Mouse (Mus musculus) lung, adult 2 months (tissue): Measurements from ENCODE around the gene Cmbl. TPM values are rescaled to one million over a fixed set of nuclear protein-coding genes. Genes with fewer than 3 reads are reported as not detected.

Experiments
- DNase-seq: peaks from one replicate; pipeline ENCODE4 v3.0.0; 2022
- H3K4me1 ChIP-seq: fragments of 200-500 bp; 2 replicates; pipeline ENCODE4 v1.6.1; 2011; ENCODE audit warnings: low read length; ENCODE audit not compliant: control insufficient read depth, insufficient read depth
- H3K4me3 ChIP-seq: fragments of 200-500 bp; replicated peaks from 2 replicates; pipeline ENCODE3; 2011; ENCODE audit warnings: low read depth, mild to moderate bottlenecking, control low read depth, low read length; ENCODE audit errors: extremely low read depth
- CTCF ChIP-seq: fragments of 200-500 bp; IDR thresholded peaks from 2 replicates; pipeline ENCODE4 v1.5.1; 2011; ENCODE audit warnings: mild to moderate bottlenecking, low read length, control low read depth; ENCODE audit not compliant: insufficient read depth
- POLR2A ChIP-seq: fragments of 200-500 bp; IDR thresholded peaks from 2 replicates; pipeline ENCODE4 v1.6.1; 2011; ENCODE audit warnings: low read depth, mild to moderate bottlenecking, control low read depth, low read length, borderline replicate concordance; ENCODE audit errors: extremely low read depth
- WGBS: fragments of 180-500 bp; shearing (Covaris S2); methylation state at CpG from one replicate; pipeline ENCODE4 v1.1.7; 2018; 5-methylcytosine and 5-hydroxymethylcytosine counted together
- polyA plus RNA-seq: library from polyadenylated mRNA; depleted of rRNA; stranded (reverse); fragments of >200 nt; gene quantifications from 2 replicates; pipeline ENCODE4 v1.2.3, GENCODE M21; 2012; rRNA removed

Cmbl gene
- polyA plus RNA-seq: 20.6 and 34.1 TPM in 2 replicates

- WGBS: 68% methylated on average over 5 of the region's 5 CpGs
- no peak for DNase-seq
- H3K4me1 ChIP-seq: peaks cover 6% of the 10 kb centered on the region; the same call in 1 of the 2 replicates
- TF ChIP-seq CTCF (no peak), POLR2A (no peak)
- no peak within 1 kb of the TSS for H3K4me3 ChIP-seq
Observed at GRCm38 (mm10) chr15:31565184-31565583, at the start of gene Cmbl. Gene Cmbl, plus strand, starts transcription at chr15:31565389.

GRCm38 (mm10) chr15:31517186-31517585, 48.0 kb upstream of the Cmbl start:
- TF ChIP-seq POLR2A (no peak), CTCF (no peak)
- no peak for DNase-seq
- H3K4me1 ChIP-seq: peaks cover 16% of the 10 kb centered on the region; the same call in 1 of the 2 replicates
- 57% methylated on average over 1 of the region's 1 CpGs for WGBS
- no peak overlapping the region for H3K4me3 ChIP-seq

DNA sequence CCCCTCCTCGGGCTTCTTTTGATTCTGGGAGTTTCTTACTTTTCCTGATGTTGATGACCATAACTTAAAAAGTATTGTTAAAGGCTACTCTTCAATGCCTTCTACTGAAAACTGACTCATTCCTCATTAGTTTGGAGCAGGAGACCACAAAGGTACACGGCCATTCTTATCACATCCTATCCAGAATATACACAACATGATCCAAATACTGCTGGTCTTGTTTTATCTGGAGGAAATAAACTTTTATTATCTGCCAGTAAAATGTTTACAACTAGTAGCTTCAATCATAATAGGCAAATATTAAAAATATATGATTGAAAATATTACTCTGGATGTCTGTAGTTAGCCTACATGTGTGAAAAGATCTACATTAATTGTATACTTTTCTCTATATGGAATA, 46.8 kb upstream of the Cmbl start:
- WGBS: 45% methylated on average over 2 of the region's 2 CpGs
- Histone ChIP-seq H3K4me1 (peaks cover 16% of the 10 kb centered on the region), H3K4me3 (no peak overlapping the region)
- TF ChIP-seq POLR2A (no peak), CTCF (no peak)
- DNase-seq: no peak

DNA sequence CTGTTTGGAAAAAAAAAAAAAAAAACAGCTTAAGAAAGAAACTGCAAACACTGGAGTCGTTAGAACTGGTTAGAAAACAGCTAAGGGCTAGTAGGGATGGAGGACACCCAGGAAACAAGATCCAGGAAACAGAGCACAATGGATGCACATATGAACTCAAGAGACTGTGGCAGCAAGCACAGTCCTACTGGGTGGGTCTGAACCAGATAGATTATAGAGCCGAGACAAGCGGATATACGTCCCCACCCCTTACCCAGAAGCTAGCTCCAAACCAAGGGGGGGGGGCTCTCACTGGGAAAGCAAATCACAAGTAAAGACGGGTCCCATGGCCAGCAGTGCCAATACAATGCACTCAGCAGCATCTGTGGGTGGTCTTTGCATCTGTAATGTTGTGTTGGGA, 46.2 kb upstream of the Cmbl start:
- WGBS: 50% methylated on average over 5 of the region's 5 CpGs
- H3K4me3 ChIP-seq: no peak overlapping the region
- H3K4me1 ChIP-seq: peaks cover 16% of the 10 kb centered on the region
- no peak for DNase-seq
- TF ChIP-seq CTCF: no peak
- TF ChIP-seq POLR2A: no peak

DNA sequence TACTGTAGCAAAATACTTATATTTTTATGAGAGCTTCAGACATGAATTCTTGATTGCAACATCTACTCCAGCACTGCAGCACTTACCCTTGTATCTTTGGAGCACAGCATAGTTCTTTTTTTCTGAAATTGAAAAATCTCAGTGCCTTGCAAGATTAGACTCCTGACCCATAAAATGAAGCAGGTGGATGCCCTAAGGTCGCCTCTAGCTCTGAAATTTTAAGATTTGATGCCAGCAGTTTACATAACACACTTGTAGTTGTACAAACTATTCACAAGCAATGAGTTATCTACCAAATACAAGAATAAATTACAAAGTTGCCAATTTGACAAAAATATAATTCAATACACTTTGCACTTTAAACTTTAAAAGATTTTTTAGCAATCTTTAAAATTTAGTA, 38.7 kb upstream of the Cmbl start:
- TF ChIP-seq POLR2A (no peak), CTCF (no peak)
- no peak for DNase-seq
- 78% methylated on average over 1 of the region's 1 CpGs for WGBS
- H3K4me1 ChIP-seq: peaks cover 9% of the 10 kb centered on the region
- H3K4me3 ChIP-seq: no peak overlapping the region

GRCm38 (mm10) chr15:31528477-31528876, 36.7 kb upstream of the Cmbl start:
- no peak for DNase-seq
- H3K4me1 ChIP-seq: peaks cover 9% of the 10 kb centered on the region
- no peak for TF ChIP-seq CTCF
- no peak for TF ChIP-seq POLR2A
- WGBS: 58% methylated on average over 4 of the region's 4 CpGs
- no peak overlapping the region for H3K4me3 ChIP-seq

DNA sequence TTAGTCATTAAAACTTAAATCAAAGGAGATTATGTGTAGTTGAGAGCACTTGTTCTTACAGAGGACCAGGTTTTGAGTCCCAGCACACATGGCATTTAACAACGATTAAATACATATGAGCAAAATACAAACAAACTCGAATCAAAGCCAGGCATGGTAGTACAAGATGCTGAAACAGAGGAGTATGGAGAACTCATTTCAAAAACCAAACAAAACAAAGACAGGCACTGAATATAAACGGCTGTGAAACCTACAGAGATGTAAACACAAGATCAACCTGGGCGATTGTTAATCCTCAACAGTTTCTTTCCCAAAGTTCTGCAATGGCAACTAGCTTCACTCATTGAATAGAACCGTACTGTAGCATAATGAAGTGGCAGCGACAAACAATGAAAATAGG, 36.1 kb upstream of the Cmbl start:
- H3K4me3 ChIP-seq: no peak overlapping the region
- no peak for TF ChIP-seq CTCF
- H3K4me1 ChIP-seq: peaks cover 5% of the 10 kb centered on the region
- no peak for DNase-seq
- 12% methylated on average over 6 of the region's 6 CpGs for WGBS

DNA sequence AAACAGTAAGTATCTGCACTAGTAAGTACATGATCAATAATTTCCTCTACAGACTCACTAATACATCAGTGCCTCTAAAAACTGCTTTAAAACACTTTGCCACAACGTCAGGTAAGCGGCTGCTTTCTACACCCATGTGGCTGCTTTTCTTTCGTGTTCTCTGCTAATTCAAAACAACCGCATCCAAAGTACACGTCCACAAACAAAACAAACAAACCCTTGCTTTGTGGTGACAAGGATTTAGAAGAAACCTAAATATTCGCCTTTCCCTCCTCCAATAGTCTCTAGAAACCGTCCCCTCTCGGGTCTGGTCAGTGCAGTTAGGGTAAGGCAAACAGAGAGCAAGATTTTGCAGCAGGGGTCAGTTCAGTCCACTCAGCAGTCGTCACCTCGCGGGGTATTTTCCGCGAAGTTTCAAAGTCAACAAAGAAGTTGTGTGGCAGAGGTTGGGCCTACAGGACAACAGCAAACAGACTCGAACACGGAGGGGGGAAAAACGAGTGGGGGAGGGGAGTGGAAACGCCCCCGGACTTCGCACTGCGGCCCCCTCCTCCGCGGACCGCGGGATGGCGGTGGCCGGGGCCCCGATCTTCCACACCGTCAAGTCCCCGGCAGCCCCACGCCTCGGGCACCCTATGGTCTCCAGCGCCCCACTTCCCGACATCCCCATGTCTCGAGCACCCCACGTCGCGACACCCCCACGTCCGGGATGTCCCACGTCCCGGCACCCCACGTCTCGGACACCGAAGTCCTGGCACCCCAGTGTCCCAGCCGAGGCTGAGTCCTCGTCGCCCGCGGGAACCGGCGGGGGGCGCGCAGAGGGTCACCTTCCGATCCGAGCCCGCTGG, 35.2 kb upstream of the Cmbl start:
- peak; percentile 51 for DNase-seq
- WGBS: under 1% methylated on average over 40 of the region's 56 CpGs
- Histone ChIP-seq H3K4me3 (peak overlapping the region; percentile 100), H3K4me1 (peaks cover 4% of the 10 kb centered on the region)
- TF ChIP-seq POLR2A: no peak
- no peak for TF ChIP-seq CTCF

GRCm38 (mm10) chr15:31530659-31531445, 34.3 kb upstream of the Cmbl start, which contains the start of gene March6:
Gene March6, minus strand, starts transcription at chr15:31531053.
- TF ChIP-seq POLR2A (peak; percentile 67; the same call in 1 of the 2 replicates), CTCF (no peak)
- Histone ChIP-seq H3K4me1 (peaks cover 4% of the 10 kb centered on the region; the same call in 1 of the 2 replicates), H3K4me3 (peak within 1 kb of the TSS; percentile 100)
- peak; percentile 79 for DNase-seq
- WGBS: under 1% methylated on average over 121 of the region's 132 CpGs
